Mouse (Mus musculus): Measurements from ENCODE around the gene Sirpa. TPM values are rescaled to one million over a fixed set of nuclear protein-coding genes. Genes with fewer than 3 reads are reported as not detected.

The Sirpa gene
- total RNA-seq, 1 experiment from 2014 or later, result 58.4 TPM

DNA sequence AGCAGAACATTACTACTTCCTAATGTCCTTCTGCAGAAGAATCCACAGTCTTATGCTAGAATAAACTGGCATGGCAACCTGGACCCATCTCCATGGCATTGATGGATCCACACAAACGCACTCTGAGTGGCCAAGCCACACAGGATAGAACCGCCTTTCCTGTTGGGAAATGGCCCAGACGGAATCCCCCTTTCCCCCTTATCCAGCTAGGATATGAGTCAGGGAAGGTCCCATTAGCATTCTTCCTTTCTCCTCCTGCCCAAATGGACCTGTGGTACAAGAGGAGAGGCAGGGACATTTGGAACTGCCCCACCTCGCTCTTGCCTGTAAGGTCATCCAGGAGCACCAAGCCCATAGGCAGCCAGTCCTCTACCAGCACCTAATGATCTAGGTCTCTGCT lies 10.4 kb upstream of the Sirpa start:
- no peak for DNase-seq

DNA sequence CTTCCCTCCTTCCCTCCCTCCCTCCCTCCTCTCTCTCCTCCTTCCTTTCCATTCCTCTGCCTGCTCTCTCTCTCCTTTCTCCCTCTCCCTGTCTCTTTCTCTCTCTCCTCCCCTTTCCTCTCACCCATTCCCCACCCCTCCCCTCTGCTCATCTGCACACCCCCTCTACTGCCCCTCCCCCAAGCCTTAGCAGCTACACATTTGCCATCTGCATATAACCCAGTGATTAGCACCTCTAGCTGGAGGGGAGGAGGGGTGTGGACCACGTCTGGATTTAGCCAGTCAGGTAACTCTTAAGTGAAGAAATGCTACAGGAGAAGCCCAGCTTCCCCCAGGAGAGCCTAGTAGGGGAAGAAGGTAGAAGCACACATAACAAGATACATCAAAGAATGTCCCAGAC lies 7.7 kb upstream of the Sirpa start:
- no peak for DNase-seq

DNA sequence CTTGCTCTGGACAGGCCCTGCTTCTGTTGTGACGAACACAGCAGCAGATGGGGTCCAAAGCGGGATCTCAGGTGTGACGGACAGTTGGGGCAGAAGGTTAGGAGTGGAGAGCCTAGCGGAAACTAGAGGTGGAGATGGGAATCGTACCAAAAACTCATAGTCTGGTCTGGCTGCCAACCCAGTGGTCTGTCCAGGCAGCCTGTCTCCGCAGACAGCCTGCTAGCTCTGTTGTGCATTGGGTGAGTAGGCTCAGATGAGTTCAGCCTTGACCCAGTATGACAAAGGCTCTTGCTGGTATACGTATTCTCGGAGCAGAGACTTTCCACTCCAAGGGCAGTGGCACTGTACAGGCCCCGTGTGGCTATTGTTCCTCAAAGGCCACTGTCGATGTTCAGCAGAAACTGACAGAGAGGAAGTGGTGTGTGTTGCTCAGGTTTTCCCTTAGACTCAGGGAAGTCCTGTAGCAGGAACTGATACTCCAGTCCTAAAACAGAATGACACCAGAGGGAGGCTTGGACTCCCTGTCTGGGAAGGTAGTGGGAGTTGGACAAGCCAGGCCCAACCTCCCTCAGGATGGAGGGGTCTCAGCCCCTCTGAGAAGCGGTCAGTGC lies 6.6 kb upstream of the Sirpa start:
- DNase-seq, result peak; percentile 23

DNA sequence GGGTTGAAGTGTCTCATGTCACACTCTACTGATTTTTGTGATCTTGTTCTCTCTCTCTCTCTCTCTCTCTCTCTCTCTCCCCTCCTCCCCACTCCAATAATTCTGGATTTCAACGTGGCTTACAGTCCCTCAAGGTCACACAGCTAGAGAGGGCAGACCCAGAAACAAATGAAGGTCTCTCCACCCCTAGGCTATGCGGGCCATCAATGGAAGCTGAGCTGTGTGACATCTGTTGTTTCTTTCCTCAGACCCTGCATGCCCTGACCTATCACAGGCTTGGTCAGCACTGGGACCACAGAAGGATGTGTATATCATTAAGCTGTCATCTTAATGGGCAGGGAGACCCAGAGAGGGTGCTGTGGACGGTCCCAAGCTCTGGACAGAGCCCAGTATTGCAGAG lies 5.4 kb upstream of the Sirpa start:
- DNase-seq, result no peak

DNA sequence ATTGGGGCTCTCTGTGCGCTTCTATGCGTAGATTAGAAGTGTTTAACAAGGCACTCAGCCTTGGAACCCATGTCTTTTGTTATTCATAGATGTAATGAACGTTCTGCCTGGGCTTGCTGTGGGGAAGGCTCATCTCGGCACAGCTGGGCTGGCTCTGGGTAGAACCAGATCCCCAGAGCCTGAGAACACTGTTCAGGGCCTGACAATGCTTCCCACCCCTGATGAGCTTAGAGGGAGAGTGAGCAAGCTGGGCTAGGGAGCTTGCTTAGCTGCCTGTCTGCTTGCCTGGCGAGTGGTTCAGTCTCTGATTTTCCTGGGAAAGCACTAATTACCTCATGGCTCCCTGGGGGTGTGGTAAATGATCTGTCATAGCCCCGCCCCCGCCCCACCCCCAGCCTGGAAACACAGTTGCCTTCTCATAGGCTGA lies 4.8 kb upstream of the Sirpa start:
- DNase-seq, result no peak

DNA sequence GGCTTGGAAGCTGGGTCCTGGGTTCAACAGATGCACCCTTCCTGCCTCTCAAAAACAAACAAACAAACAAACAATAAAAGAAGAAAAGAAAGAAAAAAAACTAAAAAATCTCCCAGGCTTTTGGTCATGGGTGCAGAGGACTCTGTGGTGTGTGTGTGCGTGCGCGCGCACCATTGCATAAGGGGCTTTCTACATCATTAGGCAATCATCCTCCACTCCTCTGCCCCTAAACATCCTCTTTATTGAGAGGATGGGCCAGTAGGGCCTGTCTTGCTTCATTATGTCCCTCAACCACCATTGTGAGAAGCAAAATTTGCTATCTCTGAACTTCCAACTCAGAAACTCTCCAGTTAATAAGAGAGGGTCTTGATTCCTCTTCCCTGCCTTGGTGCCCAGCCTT lies 738 bp upstream of the Sirpa start:
- no peak for DNase-seq

DNA sequence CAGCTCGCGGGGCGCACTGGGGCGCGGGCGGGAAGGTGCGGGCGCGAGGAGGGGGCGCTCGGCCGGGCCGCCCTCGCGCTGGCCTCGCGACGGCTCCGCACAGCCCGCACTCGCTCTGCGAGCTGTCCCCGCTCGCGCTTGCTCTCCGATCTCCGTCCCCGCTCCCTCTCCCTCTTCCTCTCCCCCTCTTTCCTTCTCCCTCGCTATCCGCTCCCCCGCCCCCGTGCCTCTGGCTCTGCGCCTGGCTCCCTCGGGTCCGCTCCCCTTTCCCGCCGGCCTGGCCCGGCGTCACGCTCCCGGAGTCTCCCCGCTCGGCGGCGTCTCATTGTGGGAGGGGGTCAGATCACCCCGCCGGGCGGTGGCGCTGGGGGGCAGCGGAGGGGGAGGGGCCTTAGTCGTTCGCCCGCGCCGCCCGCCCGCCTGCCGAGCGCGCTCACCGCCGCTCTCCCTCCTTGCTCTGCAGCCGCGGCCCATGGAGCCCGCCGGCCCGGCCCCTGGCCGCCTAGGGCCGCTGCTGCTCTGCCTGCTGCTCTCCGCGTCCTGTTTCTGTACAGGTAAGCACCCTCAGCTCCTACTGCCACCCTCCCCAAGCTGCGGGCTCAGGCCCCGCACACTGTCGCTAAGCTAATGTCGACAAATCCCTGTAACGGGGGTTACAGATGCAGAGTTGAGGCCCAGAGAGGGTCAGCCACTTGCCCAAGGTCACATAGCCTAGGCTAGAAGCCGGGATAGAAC lies 673 bp downstream of the Sirpa start:
- peak; percentile 84 for DNase-seq

DNA sequence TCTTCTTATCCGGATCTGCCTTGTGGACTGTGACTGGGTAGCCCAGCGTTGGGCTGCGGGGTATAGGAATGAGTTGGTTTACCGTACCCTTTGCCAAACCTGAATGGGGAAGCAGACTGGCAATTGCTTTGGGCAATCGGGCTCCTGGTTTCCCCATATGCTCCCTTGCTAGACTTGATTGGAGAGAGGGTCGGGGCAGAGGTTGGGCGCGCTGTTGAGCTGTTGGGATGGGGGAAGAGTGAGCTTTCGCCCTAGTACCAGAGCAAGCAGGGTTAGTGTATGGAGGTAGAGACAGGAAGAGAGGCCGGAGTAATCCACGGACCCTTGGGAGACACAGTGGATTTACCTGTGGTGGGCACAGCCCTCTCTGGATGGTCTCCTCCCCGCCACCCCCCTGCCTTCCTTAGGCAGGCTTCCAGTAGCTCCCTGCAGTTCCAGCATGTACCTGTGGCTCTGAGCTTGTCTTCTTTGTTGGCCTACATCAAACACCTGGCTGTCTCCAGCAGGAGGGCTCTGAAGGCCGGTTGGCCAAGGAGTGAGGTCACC lies 1.3 kb downstream of the Sirpa start:
- no peak for DNase-seq

DNA sequence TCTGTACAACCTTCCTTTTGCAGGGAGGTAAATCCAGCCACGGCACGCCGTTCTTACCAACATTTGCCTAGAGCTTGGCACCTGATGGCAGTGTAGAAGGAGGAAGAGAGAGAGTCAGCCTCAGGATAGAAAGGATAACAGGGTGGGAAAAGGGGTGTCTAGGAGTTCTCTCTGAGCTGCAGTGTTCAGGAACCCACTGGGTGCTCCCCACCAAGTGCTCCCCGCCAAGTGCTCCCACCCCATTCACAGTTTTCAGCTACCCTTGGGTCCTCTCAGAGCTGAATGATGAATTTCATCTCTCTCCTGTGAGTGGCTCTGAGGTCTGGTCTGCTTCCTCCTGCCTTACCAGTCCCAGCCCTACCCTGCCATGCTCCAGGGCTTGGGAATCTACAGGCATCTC lies 1.9 kb downstream of the Sirpa start:
- DNase-seq, result no peak

DNA sequence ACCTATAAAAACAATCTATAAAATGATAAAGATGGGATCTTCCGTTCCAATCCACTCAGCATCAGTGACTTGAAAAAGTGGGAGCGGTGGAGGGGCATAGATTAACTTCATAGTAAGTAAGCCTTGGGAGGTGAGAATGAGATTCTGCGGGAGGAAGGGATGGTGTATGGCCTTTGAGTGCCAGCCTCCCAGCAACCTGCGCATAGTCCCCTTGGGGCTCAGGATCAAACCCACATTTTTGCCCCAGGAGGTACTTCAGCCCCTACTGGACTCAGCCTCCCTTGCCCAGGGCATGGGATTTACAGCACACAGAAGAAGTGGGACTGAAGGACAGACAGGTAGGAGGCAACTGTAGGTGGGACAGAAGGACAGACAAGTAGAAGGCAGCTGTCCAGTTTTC lies 2.6 kb downstream of the Sirpa start:
- DNase-seq, result no peak

DNA sequence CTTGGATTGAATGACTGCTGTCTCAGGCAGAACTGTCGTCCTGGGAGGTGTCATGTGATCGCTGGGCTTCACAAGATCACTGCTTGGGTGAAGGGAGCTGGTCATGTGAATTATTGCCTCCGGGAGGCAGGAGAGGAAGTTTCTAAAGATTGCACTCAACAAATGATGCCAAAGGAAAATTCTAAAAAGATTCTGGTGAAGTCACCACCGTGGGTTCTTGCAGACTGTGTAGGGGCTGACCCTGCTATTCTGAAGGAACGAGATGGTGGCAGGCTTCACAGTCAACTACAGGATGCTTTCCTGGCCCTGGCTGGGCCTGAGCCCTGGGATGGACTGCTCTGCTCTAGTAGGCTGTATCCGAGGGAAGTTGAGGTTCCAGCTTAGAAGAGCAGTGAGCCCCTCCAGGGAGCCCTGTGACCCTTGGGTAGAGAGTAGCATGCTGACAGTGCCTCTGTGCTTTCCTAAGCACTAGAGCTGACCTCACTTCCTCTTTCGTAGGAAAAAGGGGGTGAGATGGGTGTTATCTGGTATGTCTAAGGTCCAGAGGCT lies 3.1 kb downstream of the Sirpa start:
- no peak for DNase-seq

DNA sequence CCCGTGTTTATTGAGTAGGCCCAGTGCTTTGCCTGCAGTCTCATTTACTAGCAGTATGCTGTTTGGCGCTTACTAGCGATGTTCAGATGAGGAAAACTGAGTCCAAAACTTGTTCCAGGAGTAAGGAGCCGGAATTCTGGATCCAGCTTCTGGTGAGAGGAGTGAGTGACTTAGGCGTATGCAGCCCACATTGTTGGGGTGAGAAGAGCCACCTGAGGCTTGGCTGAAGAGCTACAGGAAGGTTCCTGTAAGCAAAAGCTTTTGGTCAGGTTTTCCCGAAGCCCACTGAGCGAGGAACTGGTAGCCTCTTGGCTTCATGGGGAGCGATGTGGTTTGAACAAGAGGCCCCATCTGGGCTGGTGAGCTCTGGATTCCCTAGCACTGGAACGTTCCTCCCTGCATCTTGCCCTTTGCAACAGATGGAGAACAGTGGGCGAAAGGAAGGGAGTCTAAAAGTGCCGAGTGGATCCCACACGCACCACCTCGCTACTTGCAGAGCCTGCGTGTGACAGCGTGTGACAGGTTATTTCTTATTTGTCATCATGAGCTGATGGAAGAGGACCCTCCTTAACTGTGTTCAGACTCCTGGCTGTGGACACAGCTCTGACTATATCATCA lies 4.0 kb downstream of the Sirpa start:
- no peak for DNase-seq

DNA sequence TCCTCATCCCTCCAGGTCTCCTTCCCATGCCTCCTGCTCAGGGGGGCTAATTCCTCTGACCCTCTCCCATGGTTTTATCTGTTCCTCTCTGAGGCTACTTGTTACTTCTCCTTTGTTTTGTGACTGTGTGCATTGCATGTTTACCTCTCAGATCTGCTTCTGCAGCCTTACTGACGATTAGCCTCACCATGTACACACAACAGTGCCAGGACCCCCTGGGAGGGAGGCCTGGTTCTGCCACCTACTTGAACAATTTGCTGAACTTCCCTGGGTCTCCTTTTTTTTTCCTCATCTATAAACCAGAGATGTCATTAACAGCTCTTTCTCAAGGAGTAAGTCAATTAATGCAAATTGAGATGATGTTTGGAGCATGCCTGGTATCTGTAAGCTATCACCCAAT lies 4.9 kb downstream of the Sirpa start:
- no peak for DNase-seq

DNA sequence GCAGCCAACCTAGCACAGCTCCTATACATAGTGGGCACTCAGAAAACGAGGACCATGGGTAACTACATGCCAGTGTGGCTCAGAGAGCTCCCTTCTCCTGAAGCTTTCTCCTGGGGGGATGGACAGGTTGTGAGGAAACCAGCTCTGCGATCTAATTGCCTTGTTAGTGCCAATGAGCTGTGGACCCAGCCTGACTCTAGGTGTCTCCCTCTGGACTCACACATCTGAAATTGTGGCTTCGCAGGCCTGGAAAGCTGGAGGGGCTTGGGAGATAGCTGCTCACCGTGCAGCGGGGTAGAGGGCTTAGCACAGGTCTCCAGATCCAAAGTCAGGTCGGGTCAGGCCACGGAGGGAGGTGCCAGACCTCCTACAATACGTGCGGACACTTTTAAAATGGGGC lies 5.5 kb downstream of the Sirpa start:
- no peak for DNase-seq

DNA sequence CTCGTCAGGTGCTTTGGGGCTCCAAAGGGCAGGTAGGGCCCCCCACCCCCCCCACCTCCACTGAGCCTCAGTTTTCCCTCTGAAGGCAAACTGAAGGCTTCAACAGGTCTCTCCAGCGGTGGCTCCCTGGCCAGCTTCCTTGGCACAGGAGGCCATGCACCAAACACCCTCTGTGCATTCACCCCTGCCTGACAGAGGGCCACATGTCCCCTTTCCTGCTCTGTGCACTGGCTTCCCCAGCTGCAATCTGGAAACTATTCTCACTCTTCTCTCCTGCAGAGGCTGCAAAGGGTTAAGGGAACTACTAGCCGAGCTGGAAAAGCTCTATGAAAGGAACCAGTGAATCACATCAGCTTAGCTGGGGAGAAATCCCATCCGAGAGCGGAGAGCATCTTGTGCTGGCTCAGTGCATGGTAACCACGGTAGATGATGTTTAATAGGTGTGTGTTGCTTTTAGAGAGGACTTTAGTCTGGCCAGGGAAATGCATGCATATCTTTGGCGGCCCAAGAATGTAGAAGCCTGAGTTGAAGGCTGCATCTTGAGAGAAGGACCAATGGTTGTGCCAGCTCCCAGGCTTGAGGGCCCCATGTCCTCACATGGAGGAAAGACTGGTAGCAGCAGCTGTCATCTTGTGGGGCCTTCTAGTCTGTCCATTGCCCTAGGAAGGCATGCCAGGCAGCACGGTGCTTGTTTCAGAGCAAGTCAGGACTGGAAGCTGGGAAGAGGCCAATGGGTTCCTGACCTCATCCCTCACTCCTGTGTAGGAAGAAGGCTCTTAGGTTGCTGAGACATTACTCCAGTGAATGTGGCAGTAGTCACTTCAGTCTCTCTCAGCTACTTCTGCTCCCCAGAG lies 6.8 kb downstream of the Sirpa start:
- no peak for DNase-seq

DNA sequence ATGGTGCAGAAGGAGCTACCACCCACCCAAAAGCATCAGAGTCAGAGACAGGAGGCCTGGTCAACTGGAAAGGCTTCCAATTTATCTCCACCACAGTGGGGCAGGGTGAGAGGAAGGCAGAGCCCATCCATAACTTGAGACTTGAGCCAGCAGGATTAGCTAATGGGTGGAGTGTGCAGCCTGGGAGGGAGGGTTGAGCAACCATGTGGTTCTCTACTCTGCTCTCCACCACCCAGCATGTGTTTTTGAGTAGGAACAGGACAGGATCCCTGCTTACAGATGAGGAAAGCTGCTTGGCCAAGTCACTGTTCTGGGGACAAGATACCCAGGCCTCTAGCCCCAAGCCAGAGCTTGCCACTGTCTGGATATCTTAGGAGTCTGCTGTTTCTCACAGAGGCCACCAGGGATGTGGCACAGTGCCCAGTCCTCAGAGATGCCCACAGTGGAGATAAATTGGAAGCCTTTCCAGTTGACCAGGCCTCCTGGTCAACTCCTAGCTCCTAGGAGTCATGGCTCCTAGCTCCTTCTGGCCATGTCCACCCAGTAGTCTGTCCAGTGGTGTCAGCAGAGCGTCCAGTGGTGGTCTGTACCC lies 8.5 kb downstream of the Sirpa start:
- peak; percentile 40 for DNase-seq

DNA sequence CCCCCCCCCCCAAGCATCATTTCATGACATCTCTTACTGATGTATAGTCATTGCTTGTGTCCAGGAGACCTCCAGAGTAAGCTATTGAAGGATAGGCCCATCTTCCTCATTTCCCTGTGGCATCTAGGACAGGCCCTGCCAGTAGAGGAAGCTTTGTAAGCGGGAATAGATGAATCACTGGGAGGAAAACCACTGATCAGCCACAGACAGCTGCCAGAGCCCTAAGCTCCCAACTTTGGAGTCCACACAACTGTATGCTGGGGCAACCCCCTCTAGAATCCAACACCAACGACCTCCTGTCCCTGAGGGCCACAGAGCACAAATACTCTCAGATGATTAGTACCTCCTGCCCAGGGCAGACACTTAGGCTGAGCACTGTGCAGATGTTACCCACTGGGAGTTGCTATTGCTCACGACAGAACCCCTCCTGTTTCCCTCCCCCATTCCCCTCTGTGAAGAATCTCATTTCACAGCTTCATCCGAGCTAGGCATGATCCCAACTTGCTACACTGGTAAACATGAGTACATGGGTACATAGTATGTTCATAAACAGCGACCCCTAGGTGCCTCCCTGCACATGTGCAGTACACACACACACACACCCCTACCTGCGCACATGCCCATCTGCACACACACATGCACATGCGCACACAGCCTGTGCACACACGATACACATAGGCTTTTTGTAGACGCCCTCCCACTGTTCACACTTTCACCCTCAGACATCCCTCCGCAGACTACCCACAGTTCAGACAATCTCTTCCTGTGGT lies 9.4 kb downstream of the Sirpa start:
- DNase-seq, result no peak

DNA sequence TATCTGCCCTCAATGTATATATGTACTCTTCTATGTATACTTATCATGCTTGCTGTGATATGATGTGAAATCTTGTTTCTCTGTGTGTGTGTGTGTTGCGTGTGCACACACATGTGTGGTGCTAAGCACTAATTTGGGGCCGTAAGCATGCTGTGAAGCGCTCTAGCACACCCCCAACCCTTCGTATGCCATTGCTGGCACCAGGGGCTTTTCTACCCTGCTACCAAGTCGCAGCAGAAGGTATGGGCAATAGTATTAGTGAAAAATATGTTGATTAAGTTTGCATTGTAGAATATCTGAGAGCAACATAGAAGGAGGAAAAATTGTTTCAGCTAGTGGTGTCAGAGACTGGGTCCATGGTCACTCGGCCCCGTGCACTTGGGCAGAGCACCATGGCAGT lies 10.2 kb downstream of the Sirpa start:
- no peak for DNase-seq

DNA sequence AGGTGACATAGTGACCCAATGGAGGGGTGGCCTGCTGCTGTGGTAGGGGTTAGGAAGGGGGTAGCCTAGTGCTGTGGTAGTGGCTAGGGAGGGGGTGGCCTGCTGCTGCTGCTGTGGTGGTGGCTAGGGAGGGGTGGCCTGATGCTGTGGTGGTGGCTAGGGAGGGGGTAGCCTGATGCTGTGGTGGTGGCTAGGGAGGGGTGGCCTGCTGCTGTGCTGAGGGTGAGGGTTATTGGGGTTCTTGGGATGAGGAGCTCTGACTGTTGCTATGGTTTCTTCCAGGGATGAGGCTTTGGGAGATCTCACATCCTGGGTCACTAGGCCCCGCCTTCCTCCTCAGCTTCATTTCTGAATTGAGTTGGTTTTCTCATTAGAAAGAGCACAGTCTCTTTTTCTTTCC lies 10.9 kb downstream of the Sirpa start:
- DNase-seq, result no peak

DNA sequence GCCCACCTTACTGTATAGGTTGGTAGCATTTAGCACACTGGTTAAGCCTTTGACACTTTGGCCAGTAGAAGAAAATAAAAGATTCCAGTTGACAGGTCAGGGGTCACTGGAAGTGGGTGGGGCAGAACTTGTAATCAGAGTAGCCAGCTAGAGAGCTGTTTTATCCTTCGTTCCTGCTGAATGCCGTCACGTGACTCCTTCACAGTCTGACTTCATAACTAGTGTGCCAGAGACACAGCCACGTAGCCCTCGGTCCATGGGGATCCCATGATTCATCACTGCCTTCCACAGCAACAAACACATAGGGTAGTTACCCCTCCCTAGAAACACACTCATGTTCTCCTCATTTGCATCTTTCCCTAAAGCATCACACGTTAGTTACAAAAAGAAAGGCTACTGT lies 11.4 kb downstream of the Sirpa start:
- no peak for DNase-seq

DNA sequence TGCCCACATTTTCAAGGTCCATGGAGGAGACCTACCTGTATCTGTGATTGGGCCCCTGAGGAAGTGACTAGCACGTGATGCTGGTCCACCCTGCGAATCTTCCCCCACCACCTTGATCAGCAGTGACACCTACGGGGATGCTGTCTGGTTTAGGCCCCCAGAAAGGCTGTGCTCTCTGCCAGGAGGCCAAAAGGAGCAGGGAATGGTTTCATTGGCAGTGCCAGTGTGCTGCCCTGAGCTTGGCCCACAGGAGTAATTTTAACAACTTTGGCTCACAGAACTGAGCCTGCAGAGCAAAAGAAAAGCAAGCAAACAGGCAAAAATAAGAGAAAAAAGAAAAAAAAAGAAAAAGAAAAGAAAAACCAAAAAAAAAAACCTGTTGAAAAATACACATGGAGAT lies 13.2 kb downstream of the Sirpa start:
- no peak for DNase-seq
